Mouse (Mus musculus) mouse embryonic stem cell (cell line): ENCODE results near the gene Ydjc.
"Not testable (repeated sequence)": the region's sequence is repeated elsewhere in the genome, so short reads cannot be mapped to it uniquely, and the experiment has no call there.

Experiments used
- in situ Hi-C, 2 experiments: fragments of 300-500 bp; cut with MboI; formaldehyde crosslinking; loops; 1 replicate in 1 of 2; 3 replicates in 1 of 2; pipeline ENCODE4 v1.14.3; 2019 to 2020; ENCODE audit warnings: low sequenced_read_pairs in 2 of 2, low pct_unique_long_range_greater_than_20kb in 1 of 2, mixed read lengths in 1 of 2; ENCODE audit not compliant: unreplicated experiment in 1 of 2

The Ydjc gene

GRCm38 (mm10) chr16:17148084-17148483 is 3.7 kb downstream of the Ydjc start:
- in situ Hi-C loops, result no loop called here

- in situ Hi-C loops, result no loop called here
These were observed 6.3 kb downstream of the Ydjc start for GRCm38 (mm10) chr16:17150520-17151258.

- in situ Hi-C loops, result no loop called here
These were observed 7.5 kb downstream of the Ydjc start for GRCm38 (mm10) chr16:17151874-17152273.

- in situ Hi-C loops, result no loop called here
These were observed 9.9 kb downstream of the Ydjc start for GRCm38 (mm10) chr16:17154346-17154745.

GRCm38 (mm10) chr16:17165478-17165877 is 21.1 kb downstream of the Ydjc start:
- in situ Hi-C loops, result not testable (repeated sequence)

- in situ Hi-C loops, result no loop called here
These were observed 22.8 kb downstream of the Ydjc start for GRCm38 (mm10) chr16:17167179-17167578.

GRCm38 (mm10) chr16:17168049-17168448 is 23.6 kb downstream of the Ydjc start:
- in situ Hi-C loops, result no loop called here

GRCm38 (mm10) chr16:17175765-17176164 is 31.3 kb downstream of the Ydjc start:
- in situ Hi-C loops, result no loop called here

- in situ Hi-C loops, result no loop called here
These were observed 33.3 kb downstream of the Ydjc start for GRCm38 (mm10) chr16:17177623-17178170.

- in situ Hi-C loops, result no loop called here
These were observed 35.3 kb downstream of the Ydjc start for GRCm38 (mm10) chr16:17179706-17180105.

GRCm38 (mm10) chr16:17181382-17181781 is 37.0 kb downstream of the Ydjc start:
- in situ Hi-C loops, result no loop called here

GRCm38 (mm10) chr16:17182136-17182535 is 37.7 kb downstream of the Ydjc start:
- in situ Hi-C loops, result no loop called here

- in situ Hi-C loops, result no loop called here
These were observed 38.6 kb downstream of the Ydjc start for GRCm38 (mm10) chr16:17183003-17183402.

- in situ Hi-C loops, result no loop called here
These were observed 41.1 kb downstream of the Ydjc start for GRCm38 (mm10) chr16:17185475-17185874.

GRCm38 (mm10) chr16:17193823-17194222 is 49.4 kb downstream of the Ydjc start:
- in situ Hi-C loops, result no loop called here

- in situ Hi-C loops, result loop anchor here (5.0 kb wide), 1 partner anchor 82 kb away; no protein-coding TSS in a partner anchor
These were observed 55.9 kb downstream of the Ydjc start for GRCm38 (mm10) chr16:17200121-17200952.

- in situ Hi-C loops, result loop anchor here (5.0 kb wide), 1 partner anchor 81 kb away; no protein-coding TSS in a partner anchor
These were observed 56.7 kb downstream of the Ydjc start for GRCm38 (mm10) chr16:17200953-17201707.

- in situ Hi-C loops, result loop anchor here (5.0 kb wide), 1 partner anchor 80 kb away; no protein-coding TSS in a partner anchor
These were observed 57.6 kb downstream of the Ydjc start for GRCm38 (mm10) chr16:17201977-17202376.
